Mouse (Mus musculus) left cerebral cortex, postnatal 14 days (tissue): ENCODE measurements around the gene Wrap53. TPM values are rescaled to one million over a fixed set of nuclear protein-coding genes. Genes with fewer than 3 reads are reported as not detected.
"Not testable (repeated sequence)": the region's sequence is repeated elsewhere in the genome, so short reads cannot be mapped to it uniquely, and the experiment has no call there.

Experiments used
- DNase-seq, 2 experiments: peaks; one replicate each; pipeline ENCODE4 v3.0.0; 2021 to 2022; ENCODE audit warnings: low spot score in 2 of 2, mixed read lengths in 1 of 2
- intact Hi-C: fragments of 180-260 bp; cut with DNase I; formaldehyde crosslinking; loops from one replicate; pipeline ENCODE4 v1.15.1; 2025
- long read RNA-seq, 2 experiments: library from polyadenylated mRNA; stranded (forward); transcript quantifications; one replicate each; pipeline ENCODE4 v2.0.0; 2021
- total RNA-seq, 2 experiments: library from RNA; stranded (reverse); gene quantifications; 2 replicates each; pipeline ENCODE4 v1.2.3; 2021

Gene Wrap53
- 1 to 10 TPM; 6.9 to 8.3 TPM for total RNA-seq
- long read RNA-seq, experiment 1, transcript Wrap53-201 (10 exons, 1,891 nt): major isoform, 6 of 7 reads
- long read RNA-seq, experiment 1, partial matches to known transcripts: 0 of 7 reads
- long read RNA-seq, experiment 1, other reads (novel, unspliced or antisense): 1 of 7 reads
- long read RNA-seq, experiment 2, partial matches to known transcripts: 0 of 5 reads
- long read RNA-seq, experiment 2, other reads (novel, unspliced or antisense): 1 of 5 reads

DNA sequence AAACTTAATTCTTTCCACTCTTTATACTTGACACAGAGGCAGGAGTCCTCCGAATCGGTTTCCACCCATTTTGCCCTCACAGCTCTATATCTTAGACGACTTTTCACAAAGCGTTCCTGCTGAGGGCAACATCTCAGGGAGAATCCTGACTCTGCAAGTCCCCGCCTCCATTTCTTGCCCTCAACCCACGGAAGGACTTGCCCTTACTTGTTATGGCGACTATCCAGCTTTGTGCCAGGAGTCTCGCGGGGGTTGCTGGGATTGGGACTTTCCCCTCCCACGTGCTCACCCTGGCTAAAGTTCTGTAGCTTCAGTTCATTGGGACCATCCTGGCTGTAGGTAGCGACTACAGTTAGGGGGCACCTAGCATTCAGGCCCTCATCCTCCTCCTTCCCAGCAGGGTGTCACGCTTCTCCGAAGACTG lies at the start of gene Wrap53, which contains the start of gene Trp53:
TSS of gene Wrap53 (minus strand) at position 165 of the 424 bp plus-strand sequence.
TSS of gene Trp53 (plus strand) at position 269 of the 424 bp plus-strand sequence.
- DNase-seq: peak; percentile 89 to 94
- intact Hi-C loops: loop anchor here (2.0 kb wide), 1 partner anchor 35 kb away; no protein-coding TSS in a partner anchor

DNA sequence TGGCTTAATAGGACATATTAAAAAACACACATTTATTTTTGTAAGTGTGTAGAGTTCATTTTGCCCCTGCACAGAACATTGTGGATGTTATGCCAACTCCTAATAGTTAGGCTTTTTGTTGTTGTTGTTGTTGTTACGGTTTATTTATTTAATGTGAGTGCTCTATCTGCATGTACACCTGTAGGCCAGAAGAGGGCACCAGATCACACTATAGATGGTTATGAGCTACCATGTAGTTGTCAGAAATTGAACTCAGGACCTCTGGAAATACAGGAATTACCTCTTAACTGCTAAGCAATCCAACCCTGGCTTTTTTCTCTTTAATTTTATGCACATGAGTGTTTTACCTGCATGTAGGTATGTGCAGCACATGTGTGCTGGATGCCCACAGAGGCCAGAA lies 49.7 kb upstream of the Wrap53 start:
- intact Hi-C loops: no loop called here
- DNase-seq: no peak

DNA sequence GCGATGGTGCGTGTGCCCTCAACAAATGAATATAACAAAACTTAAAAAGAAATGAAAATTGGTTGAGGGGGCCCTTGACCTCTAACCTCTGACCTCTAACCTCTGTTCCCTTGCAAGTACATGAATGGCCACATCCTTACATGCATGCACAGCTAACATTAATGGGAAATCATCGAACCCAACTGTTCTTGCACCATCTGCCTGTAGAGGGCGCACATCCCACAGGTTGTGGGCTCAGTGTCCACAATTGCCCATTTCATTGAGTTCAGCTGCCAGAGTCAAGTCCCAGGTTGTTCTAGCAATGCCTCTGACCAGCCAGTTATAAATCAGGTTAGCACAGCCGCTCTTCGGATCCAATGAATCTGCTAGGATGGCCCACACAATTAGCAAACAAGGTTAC lies 48.2 kb upstream of the Wrap53 start:
- DNase-seq: peak; percentile 63 to 77

DNA sequence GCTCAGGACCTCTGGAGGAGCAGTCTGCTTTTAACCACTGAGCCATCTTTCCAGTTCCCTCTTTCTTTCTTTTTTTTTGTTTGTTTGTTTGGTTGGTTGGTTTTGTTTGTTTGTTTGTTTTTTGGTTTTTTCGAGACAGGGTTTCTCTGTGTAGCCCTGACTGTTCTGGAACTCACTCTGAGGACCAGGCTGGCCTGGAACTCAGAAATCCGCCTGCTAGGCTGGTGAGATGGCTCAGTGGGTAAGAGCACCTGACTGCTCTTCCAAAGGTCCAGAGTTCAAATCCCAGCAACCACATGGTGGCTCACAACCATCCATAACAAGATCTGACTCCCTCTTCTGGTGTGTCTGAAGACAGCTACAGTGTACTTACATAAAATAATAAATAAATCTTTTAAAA lies 44.3 kb upstream of the Wrap53 start:
- DNase-seq, intact Hi-C loops: not testable (repeated sequence)

More for the DNA sequence above, 48.2 kb upstream of the Wrap53 start:
- intact Hi-C loops: no loop called here

DNA sequence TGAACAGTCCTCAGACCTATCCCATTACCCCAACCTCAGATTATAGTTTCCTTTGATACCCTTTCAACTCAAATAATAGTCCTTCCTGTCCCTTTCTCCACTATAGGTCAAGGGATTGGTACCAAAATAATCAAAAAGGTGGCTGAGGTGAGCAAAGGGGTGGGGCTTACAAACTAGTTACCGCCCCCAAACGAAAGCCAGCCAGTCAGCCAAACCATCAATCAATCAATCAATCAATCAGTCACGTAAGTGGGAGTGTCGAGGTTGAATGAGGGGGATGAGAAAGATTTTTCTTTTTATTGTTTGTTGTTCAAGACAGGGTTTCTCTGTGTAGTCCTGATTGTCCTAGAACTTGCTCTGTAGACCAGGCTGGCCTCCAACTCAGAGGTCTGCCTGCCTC lies 43.0 kb upstream of the Wrap53 start:
- intact Hi-C loops: no loop called here
- DNase-seq: no peak

DNA sequence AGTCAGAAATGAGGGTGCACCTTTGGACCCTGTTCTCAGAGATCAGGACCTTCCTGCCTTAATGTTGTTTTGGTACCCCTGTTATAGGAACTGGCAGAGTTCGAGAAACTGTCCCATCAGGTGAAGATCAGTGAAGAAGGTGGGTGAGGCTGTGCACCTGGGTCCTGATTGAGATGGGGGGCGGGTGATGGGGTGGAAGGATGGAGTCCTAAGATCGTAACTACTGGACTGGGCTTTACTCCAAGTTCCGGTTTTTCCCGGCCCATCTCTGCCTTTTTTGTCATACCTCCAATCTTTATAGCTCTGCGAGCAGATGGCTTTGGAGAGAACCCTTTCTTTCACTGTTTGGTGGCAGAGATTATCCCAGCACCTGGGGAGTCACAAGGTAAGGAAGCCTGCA lies 42.4 kb upstream of the Wrap53 start:
- intact Hi-C loops: no loop called here
- no peak for DNase-seq

DNA sequence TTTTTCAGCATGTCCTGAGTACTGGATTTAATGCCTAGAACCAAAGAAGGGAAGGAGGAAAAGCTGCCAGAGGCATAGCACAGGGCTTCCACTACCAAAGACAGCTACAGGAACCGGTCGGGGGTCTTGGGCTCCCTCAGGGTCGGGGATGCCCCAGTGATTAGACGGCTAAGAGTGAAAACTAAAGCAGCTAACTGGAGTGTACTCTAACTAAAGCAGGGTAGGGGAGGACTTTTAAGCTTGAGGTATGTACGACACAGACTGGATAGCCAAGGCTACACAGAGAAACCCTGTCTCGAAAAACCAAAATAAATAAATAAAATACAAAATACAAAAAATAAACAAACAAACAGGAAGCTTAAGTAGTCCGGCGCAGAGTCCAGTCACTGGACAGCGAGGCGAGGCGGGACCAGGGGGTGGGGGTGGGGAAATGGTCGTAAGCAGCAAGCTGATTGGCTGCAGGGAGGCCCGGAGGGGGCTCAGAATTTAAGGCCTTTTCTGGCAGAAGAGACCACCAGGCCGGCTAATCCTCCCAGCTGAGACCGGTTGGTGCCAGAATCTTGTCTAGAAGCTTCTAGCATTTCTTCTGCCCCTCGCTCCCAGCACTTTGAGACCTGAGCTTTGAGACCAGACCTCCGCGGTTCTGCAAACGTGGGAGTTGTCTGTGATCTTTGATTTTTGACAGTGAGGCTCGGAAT lies 41.7 kb upstream of the Wrap53 start, which contains the start of gene Sat2:
TSS of gene Sat2 (plus strand) at position 454 of the 698 bp plus-strand sequence.
- intact Hi-C loops: no loop called here
- DNase-seq: peak; percentile 44 to 60

DNA sequence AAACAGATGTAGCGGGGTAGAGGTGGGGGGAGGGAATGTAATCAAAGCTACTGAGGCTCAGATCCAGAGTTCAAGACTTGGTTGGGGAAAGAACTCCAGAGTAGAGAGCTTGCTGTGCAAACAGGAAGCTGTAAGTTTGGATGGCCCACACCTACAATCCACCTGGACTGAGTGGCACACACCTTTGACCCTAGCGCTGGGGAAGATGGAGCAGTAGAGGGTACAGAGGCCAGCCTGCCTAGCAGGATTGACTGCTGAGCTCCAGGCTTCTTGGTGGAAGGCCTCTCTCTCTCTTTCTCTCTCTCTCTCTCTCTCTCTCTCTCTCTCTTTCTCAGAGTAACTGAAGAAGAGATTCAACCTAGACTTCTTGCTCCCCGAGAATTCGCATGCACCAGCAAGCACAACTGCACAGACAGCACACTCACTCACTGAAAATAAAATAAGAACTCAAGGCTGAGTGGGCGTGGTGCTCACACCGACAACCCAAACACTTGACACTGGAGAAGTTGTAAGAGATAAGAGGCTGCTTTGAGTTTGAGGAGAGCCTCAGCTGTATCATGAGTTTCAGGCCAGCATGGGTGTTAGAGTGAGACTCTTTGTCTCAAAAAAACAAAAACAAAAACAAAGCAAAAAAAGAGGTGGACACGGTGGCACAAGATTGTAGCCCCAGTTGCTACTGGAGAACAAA lies 40.5 kb upstream of the Wrap53 start:
- no peak for DNase-seq
- intact Hi-C loops: no loop called here

DNA sequence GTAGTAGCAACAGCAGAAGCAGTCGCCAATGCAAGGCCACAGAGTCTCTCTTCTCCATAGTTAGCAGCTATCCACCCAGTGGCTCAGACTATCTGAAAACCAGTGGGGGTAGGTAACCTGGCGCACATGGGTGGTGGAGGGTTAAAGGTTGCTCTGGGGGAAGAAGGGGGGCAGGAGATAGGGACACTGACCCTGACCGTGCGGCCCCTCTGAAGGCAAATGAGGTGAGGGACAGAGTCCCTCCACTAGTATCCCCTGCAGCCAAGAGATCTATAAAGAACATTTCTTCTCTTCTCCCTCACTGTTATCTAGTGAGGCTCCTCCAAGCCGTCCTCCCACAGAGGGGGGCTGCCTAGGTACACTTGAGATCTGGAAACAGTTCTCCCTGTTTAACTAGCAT lies 37.8 kb upstream of the Wrap53 start, which contains the start of gene Shbg:
TSS of gene Shbg (minus strand) at position 101 of the 400 bp plus-strand sequence.
- intact Hi-C loops: no loop called here
- no peak for DNase-seq

DNA sequence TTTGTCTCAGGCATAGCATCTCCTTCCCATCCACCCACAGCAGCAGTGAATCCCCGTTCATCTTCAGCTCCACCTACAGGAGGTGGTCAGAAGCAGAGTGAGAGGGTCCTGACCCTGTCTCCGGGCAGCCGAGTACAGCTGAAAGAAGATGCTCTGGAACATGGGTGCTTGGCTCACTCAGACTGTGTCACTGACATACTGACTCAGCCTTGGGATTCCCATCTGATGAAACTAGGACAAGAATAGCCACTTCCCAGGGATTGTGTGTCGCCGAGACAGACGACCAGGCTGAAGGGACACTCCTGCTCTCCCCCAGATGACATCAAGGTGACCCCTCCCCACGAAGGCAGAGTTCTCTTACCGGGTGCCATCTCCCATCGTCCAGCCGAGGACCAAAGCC lies 36.7 kb upstream of the Wrap53 start:
- intact Hi-C loops: no loop called here
- no peak for DNase-seq

DNA sequence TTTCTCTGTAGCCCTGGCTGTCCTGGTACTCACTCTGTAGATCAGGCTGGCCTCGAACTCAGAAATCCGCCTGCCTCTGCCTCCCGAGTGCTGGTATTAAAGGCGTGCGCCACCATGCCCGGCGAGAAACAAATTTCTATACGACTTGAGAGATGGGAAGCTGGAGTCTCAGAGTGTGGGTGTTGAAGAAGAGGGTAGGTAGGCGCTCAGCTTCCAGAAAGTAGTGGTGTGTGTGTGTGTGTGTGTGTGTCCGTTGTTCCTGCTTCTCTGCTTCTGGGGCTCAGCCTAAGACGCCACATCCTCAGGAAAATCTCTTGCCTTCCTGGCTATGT lies 34.2 kb upstream of the Wrap53 start:
- intact Hi-C loops: loop anchor here (2.0 kb wide), 1 partner anchor 33 kb away; the partner anchor contains the start of genes Trp53 and Wrap53
- DNase-seq: not testable (repeated sequence)

DNA sequence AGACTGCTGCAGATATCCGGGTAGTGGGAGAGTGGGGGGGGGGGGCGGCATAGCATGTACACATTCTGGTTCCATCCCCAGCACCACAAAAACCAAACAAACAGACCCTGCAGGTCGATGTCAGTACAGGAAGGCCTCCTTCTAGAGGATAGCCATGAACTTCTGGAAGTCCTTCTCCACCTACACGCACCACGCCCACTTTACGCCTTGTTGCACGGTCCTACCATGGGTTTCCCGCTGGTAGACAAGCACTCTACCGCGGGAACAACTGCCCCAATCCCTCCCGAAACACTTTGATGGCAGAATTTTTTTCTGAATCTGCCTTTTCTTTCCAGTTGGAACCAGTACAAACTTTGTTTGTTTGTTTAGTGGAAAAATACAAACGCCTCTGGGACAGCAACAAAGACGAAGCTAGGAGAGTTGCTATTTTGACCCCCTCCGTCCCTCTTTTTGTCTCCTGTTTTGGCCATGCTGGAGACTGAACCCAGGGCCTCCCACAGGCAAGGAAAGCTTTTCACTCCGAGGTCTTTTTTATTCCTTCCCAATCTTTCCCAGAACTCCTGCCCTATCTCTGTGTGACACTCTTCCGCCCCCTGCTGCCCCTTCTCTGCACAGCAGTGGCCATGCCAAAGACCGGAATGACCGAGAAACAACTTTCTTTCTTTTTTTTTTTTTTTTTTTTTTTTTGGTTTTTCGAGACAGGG lies 33.6 kb upstream of the Wrap53 start:
- intact Hi-C loops: loop anchor here (2.0 kb wide), 1 partner anchor 33 kb away; the partner anchor contains the start of genes Trp53 and Wrap53
- peak; percentile 79 to 83 for DNase-seq

DNA sequence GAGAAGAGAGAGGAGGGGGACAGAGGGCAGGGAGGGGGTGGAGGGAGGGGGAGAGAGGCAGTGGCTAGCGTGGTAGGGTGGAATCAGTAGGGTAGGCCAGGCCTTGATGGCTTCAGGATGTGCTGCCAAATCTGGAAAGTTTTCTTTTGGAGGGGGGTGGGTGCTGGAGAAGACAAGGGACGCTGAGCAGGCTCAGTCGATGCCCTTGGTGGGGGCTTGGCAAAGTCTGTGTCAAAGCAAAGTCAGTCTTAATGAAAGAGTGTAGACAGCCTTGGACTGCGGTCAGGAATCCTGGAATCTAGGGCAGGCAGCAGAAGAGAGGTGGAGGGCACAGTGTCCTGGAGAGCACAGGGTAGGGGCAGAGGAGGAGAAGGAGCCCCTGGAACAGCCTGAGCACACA lies 30.8 kb upstream of the Wrap53 start:
- intact Hi-C loops: no loop called here
- DNase-seq: no peak

DNA sequence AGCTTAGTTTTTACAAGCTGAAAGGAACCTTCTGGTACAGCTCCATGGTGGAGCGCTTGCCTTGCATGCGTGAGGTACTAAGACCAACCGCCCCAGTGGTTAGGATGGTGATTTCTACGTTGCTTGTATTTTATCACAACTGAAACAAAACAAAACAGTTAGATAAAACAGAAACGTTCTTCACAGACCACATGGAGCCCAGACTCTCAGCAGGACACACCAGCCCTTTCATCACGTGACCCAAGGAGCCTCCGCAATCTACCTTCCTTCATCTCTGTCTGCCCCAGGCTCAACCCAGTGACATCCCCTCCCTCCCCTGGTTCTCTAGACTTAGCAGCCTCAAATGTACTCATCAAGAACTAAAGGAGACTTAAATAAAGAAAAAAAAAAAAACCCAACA lies 29.4 kb upstream of the Wrap53 start:
- intact Hi-C loops: no loop called here
- DNase-seq: no peak

DNA sequence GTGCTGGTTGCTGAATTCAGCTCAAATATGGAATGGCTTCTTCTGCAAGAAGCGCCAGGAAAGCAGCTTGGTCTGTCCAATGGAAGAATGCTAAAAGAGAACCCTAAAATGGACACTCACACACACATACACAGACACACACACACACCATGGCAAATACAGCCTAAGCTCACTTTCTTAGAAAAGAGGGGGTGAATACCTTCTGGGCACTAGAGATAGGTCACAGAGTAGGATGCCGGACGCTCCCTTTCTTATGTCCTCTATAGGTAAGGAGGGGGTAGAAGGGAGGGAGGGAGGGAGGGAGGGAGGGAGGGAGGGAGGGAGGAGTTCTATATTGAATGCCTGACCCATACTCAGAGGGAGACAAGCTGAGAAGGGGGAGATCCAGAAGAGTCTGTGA lies 28.5 kb upstream of the Wrap53 start:
- DNase-seq: no peak

DNA sequence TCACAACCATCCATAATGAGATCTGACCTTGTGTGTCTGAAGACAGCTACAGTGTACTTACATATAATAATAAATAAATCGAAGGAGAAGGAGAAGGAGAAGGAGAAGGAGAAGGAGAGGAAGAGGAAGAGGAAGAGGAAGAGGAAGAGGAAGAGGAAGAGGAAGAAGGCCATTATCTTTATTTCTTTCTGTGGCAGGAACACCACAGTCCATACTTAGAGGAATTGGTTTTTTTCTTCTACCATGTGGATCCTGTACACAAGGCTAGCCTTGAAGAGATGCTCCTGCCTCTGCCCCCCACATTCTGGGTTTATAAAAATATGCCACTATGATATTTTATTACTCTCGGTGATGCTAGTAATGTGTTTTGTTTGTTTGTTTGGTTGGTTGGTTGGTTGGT lies 26.8 kb upstream of the Wrap53 start:
- intact Hi-C loops: no loop called here
- no peak for DNase-seq

More for the DNA sequence above, 28.5 kb upstream of the Wrap53 start:
- intact Hi-C loops: no loop called here

DNA sequence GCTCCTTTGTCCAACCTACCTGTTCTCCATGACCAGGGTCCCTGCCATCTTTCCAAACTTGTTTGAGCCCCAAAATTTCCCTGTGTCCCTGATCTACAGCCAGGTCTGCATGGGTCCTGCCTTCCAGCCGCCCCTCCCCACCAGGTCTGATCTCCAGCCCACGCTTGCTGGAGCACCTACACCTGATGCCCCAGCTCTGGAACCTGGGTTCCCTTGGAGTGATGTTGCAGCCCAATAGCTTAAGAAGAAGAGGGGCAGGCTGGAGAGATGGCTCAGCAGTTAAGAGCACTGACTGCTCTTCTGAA lies 26.4 kb upstream of the Wrap53 start:
- DNase-seq: no peak
- intact Hi-C loops: no loop called here

DNA sequence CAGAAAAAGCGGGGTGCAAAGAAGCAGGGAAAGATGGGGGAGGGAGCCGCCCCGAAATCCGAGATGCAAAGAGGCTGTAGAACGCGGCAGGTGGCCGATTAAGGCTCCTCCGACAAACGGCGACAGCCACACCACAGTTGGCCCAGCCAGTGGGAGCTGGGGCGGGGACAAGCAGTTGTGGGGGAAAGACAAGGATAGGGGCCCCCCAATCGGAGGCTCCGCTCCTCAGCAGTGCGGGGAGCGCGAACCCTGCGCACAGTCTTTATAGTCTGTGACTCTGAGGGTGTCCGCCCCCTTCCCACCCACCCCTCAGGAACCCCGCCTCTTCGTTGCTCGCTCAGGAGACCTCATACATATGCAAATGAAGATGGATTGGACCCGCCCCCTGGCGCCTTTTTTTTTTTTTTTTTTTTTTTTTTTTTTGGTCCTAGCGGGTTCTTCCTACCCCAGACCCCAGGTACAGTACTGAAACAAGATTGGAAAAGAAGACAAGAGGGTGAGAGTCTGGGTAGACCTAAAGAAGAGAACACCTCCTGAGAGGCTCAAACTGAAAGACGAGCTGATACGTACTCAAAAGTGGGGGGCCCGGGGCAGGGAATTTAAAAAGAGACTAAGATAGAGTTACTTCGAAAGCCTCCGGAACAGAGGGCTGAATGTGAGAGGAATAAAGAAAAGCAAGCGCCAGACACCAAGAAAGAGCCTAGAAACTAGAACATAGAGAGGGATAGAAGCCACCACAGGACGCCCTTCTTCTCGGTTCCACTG lies 25.9 kb upstream of the Wrap53 start, which contains the start of gene Atp1b2:
TSS of gene Atp1b2 (minus strand) at position 217 of the 765 bp plus-strand sequence.
- intact Hi-C loops: no loop called here
- DNase-seq: peak; percentile 84 to 85
